Mouse (Mus musculus) liver, embryonic 15.5 days (tissue): ENCODE results near the gene Exo5. TPM values are rescaled to one million over a fixed set of nuclear protein-coding genes. Genes with fewer than 3 reads are reported as not detected.

Source experiments
- microRNA-seq: library from miRNA; unstranded; fragments of <30 nt; microRNA quantifications from one replicate; pipeline ENCODE4, GENCODE M21; 2016
- polyA plus RNA-seq: library from polyadenylated mRNA; unstranded; fragments of >200 nt; fragmentation: Nextera tagmentation; extraction: Ambion mirVana; gene quantifications from 2 replicates; pipeline ENCODE4 v1.2.1, GENCODE M21; 2015

Gene Exo5
- polyA plus RNA-seq, 1 experiment from 2014 or later, result 6.2 TPM

Small RNA genes within 50 kb of the gene (microRNA-seq; reads per million reads assigned to microRNA genes)
- gene Mir7015, result not detected

Other genes starting within 250 kb of the Exo5 start
- 0.13 TPM in 2 replicates for gene Kcnq4, start 176.4 kb downstream of the Exo5 start, polyA plus RNA-seq
- 50.0 and 50.4 TPM in 2 replicates for gene Nfyc, start 93.4 kb downstream of the Exo5 start, polyA plus RNA-seq
- 0.20 and 0.24 TPM in 2 replicates for gene Rims3, start 70.2 kb downstream of the Exo5 start, polyA plus RNA-seq
- gene Zfp69, start 26.7 kb upstream of the Exo5 start, polyA plus RNA-seq, result 1.6 and 1.7 TPM in 2 replicates
- gene Smap2, start 92.2 kb upstream of the Exo5 start, polyA plus RNA-seq, result 15.9 and 17.6 TPM in 2 replicates
- 2.5 and 2.7 TPM in 2 replicates for gene Col9a2, start 114.4 kb upstream of the Exo5 start, polyA plus RNA-seq
- gene Zmpste24, start 173.2 kb upstream of the Exo5 start, polyA plus RNA-seq, result 20.3 and 21.1 TPM in 2 replicates
- not detected in 2 replicates for gene Tmco2, start 184.2 kb upstream of the Exo5 start, polyA plus RNA-seq